Mouse (Mus musculus) lung, postnatal 10 days (tissue): ENCODE data around the gene Acot7.

Source experiments
- DNase-seq: peaks from one replicate; pipeline ENCODE4 v3.0.0; 2021

Acot7 gene

DNA sequence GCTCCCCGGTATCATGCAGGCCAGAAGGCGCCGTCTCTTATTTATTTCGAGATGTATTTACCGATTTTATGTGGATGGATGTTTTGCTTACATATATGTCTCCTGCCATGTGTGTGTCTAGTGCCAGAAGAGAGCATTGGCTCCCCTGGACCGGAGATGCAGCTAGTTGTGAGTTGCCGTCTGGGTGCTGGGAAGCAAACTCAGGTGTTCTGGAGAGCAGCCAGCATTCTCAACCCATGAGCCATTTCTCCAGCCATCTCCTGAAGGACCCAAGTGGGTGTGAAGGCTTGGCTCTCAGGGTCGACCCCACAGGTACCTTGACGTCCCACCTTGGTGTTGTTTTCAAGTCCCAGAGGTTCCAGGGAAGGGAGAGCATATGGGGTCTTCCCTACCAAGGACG is 4.3 kb downstream of the Acot7 start:
- no peak for DNase-seq

GRCm38 (mm10) chr4:152184353-152185035 is 6.6 kb downstream of the Acot7 start:
- DNase-seq = peak; percentile 49

GRCm38 (mm10) chr4:152185137-152185509 is 7.2 kb downstream of the Acot7 start:
- DNase-seq = peak; percentile 74

DNA sequence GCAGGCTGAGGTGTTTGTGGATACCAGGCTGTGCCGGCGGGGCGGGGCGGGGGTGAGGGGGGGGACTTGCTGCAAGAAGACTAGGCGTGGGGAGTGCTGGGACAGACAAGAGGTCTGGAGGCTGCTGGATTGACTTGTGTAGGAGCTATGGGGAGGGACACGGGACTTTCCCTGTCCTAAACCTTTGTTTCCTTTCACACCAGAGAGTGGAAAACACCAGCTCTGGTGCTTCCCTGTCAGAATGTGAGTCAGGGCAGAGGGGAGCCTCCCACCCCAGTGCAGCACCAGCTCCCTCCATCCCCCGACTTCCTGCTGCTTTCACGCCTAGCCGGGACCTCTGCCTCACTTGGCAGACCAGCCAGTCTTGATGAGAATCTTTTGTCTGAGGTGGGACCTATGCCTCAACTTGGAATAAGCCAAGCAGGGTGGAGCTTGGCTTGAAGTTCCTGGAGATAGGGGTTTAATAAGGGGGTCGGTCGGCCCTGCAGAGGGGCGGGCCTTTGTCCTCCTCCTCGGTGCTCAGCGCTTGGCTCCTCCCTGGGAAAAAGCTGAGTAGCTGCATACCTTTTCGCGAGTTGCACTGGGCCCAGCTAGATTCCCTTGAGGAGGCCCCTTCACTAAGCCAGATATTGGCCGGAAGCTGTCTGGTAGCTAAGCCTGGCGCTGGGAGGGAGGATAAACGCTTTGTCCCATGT is 7.7 kb downstream of the Acot7 start:
- peak; percentile 71 for DNase-seq

- peak; percentile 38 for DNase-seq
Observed at GRCm38 (mm10) chr4:152186205-152187082, 8.5 kb downstream of the Acot7 start.

- DNase-seq = peak; percentile 48
Observed at GRCm38 (mm10) chr4:152187142-152187541, 9.2 kb downstream of the Acot7 start.

- DNase-seq = no peak
Observed at GRCm38 (mm10) chr4:152188651-152189050, 10.7 kb downstream of the Acot7 start.

DNA sequence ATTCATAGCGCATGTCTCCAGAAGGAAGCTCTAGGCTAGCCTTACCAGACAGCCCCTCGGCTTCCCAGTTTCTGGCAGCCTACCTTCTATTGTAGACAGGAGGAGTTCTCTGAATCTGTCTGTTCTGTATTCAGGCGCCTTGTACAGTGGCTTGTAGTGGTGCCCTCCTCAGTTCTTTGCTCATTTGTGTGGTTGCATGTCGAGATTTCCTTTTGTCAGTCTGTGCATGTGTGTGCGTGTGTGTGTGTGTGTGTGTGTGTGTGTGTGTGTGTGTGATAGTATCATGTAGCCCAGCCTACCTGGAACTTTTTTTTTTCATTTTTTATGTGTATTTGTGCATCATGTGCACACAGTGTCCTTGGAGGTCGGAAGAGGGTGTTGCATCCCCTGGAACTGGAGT is 11.1 kb downstream of the Acot7 start:
- DNase-seq = no peak

GRCm38 (mm10) chr4:152189691-152190090 is 11.8 kb downstream of the Acot7 start:
- DNase-seq = no peak

GRCm38 (mm10) chr4:152190096-152190653 is 12.2 kb downstream of the Acot7 start:
- peak; percentile 29 for DNase-seq

DNA sequence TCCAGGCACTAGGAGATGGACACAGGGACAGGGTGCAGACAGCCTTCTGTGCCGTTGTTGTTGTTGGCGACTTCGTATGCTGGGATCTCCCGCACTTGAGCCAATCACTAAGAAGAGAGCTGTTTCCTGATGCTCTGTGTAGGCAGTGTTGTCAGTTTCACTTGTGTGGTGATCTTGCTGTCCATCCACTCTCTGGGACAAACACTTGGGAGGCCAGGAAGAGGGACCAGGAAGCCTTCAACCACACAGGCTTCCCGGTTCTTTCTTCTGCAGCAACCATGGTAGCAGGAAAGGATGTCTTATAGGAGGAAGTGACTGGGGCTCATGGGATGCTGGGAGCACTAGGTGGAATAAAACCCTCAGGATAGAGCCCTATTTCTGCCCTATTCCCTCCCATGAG is 12.8 kb downstream of the Acot7 start:
- no peak for DNase-seq

DNA sequence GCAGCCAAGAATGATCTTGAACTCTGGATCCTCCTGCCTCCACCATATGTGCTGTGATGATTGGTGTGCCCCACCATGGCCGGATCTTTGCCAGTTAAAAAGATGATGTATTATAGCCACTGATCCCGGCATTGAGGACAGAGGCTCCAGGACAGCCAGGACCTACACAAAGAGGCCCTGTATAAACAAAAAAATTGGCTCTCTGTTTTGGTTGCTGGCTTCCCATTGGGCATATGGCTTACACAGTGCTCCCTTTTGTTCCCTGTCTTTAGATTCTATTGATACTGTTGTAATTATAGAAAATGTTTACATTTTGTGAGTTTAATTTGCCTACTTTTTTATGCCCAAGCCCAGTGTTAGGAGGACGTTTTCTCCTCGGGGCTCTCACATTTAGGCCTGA is 14.6 kb downstream of the Acot7 start:
- no peak for DNase-seq

DNA sequence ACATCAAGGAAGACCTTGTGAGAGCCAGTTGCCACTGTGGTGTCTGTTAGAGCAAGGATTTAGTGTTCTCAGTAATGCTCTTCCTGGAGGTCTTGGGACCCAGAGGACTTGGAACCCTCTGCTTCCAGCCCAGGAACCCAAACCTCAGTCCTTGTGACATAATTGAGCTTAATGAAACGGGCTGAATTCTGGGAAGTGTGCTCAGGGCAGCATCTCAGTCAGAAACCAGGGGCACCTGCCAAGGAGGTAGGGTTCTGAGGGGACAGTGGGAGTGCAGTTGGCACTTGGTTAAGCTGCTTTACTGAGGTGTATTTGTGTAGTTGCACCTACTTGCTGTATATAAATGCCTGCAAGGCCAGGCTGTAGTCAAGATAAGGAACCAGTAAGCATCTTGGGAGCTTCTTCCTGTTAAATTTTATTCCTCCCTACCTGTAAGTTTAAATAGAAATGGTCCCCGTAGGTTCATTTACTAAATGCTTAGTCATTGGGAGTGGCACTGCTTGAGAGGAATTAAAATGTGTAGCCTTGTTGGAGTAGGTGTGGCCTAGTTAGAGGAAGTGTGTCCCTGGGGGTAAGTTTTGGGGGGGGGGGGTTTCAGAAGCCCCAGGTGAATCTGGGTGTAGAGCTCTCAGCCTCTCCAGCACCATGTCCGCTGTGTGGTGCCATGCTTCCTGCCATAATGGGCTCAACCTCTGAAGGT is 16.7 kb downstream of the Acot7 start:
- no peak for DNase-seq

GRCm38 (mm10) chr4:152196276-152196675 is 18.3 kb downstream of the Acot7 start:
- DNase-seq = no peak

- DNase-seq = no peak
Observed at GRCm38 (mm10) chr4:152197545-152197944, 19.6 kb downstream of the Acot7 start.

- no peak for DNase-seq
Observed at GRCm38 (mm10) chr4:152199617-152200016, 21.7 kb downstream of the Acot7 start.

DNA sequence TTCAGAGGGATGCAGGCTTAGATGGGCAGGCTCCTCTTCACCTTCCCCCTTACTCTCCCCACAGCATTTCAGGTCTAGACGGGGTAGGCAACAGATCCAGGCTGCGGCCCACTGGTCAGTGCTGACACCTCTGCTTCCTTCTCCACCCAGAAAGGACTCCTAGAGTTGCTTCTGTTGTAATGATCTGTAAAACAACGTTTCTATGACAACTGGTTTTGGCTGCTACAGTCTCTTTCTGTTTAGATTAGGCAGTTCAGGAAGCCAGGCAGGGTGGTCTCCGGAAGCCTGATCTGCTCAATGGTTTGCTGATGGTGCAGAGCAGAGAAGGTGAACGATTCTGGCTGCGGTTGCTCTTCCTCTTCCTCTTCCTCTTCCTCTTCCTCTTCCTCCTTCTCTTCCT is 23.6 kb downstream of the Acot7 start:
- peak; percentile 70 for DNase-seq

- no peak for DNase-seq
Observed at GRCm38 (mm10) chr4:152202418-152202817, 24.5 kb downstream of the Acot7 start.

DNA sequence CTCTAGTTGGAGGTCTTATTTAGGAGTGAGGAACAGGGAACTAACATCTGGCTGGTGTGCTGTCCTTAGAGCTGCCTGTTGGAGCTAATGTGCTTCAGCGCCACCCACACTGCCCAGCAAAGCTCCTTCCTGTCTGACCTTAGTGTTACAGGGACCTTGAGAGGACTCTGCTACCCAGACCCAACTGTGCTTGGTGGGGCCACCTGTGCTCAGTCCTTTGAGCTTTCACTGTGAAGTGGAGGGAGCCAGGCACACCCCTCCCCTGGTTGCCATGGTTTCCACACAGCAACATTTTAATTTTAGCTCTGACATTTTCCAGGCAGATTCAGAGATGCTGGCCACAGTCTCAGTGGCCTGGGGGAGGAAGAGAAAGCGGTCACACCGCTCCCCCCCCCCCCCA is 25.0 kb downstream of the Acot7 start:
- no peak for DNase-seq

DNA sequence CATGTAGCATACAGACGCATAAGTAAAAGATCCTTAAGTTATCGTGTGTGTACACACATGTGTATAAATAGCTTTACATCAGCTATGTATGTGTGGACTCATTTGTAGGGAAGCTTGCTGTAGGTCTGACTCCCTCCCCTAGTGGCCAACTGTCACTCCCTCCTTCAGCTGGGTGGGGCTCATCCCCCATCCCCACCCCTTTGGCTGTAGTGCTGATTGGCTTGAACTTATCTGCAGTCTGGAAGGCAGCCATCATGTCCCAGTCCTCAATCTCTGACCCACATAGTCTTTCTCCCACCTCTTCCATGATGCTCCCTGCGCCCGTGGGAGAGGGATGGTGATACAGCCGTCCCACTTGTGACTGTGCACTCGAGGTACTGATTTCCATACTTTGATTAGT is 26.7 kb downstream of the Acot7 start:
- peak; percentile 35 for DNase-seq

DNA sequence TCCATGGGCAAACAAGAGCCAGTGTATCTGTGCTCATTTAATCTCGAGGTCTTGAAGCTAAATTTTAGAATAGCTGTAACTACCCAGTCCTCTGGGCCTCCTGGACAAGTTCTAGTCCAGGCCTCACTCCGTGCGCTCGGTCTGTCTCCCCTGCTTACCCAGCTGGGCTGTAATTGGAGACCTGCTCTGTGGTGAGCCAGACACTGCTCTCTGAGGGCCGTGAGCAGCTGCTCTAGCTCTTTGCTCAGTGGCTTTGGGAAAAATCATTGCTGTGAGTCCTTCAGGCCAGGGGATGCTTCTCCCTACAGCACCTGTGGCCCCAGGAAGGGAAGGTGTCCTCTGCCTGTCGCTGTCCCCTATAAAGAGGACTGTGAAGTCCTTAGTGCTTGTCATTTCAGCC is 28.3 kb downstream of the Acot7 start:
- DNase-seq = no peak

- peak; percentile 77 for DNase-seq
Observed at GRCm38 (mm10) chr4:152209623-152210022, 31.7 kb downstream of the Acot7 start.

DNA sequence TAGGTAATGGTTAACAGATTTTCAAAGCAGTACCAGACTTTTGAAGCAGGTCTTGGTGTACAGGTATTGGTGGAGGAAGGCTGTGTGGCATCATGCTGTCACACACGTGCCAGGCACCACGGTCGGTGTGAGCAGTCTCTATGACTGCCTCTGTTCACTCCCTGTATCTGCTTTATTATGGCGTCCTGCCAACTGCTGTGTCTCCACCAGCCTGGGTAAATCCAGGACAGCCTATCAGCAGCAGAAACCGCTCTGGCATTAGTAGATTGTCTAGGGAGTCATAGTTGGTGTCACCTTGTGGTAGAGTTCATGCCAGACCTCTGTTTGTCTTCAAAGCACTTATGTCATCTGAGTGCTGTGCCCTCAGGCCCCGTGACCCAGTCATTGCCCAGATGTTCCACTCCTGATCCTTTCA is 34.2 kb downstream of the Acot7 start:
- DNase-seq = peak; percentile 23
